Mouse (Mus musculus): ENCODE measurements at regions not wholly inside any gene's neighbourhood (a gene's known extent, or its start where the extent isn't known, plus 50 kb on each side); places are given as distances from the start of the nearest gene placed in this dataset.
"Not testable (repeated sequence)": the region's sequence is repeated elsewhere in the genome, so short reads cannot be mapped to it uniquely, and the experiment has no call there.

GRCm38 (mm10) chr14:90488301-90488700 is 2017.1 kb upstream of the Pcdh20 start:
- DNase-seq = no peak
- intact Hi-C loops (cut with DNase I; ENCODE audit: low total_unique reads) = no loop called here

DNA sequence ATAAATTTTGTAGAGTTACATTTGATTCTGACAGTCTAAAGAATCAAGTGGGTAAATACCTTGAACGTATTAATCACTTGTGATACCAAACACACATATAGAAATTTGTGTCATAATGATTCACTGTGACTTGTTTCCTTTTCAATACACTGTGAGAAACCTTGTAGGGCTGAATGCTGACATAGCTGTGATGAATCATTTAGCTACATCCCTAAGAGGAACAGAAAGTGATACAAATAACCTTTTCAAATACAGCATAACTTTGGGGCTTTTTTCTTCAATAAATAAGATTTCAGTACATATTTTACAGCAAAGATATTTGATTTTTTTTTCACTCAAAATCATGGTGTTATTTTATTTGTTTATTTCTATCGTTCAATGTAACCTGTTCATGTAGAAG is 1976.8 kb upstream of the Pcdh20 start:
- DNase-seq = no peak
- intact Hi-C loops (cut with DNase I; ENCODE audit: low total_unique reads) = no loop called here

DNA sequence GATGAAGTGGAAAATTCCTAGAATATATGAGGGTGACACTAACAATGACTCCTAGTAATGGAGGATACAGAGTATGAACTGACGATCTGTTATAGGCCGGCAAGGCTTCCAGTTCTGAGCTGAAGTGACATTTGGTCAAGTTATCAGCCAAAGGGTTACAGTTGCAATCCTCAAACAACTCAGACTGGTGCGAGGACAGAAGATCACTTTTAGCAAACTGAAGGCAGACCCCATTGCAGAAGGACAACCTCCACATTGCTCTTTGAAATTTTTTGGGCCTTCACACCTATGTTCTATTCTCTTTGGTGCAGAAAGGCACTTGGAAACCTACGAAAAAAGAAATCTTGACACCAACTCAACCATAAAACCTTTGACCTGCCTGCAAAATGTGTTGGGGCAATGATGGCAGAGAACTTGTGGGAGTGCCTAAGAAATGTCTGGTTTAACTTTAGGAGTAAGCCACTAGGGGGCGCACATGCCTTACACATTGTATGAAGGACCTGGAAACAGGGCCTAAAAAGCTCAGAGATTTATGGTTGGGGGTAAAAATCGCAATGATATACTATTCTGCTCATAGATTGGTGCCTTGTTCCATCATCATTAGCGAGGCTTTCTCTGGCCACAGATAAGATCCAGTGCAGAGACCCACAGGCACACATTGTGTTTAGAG is 1961.8 kb upstream of the Pcdh20 start:
- peak; percentile 20 for DNase-seq
- intact Hi-C loops (cut with DNase I; ENCODE audit: low total_unique reads) = no loop called here

GRCm38 (mm10) chr14:90412707-90413106 is 1941.5 kb upstream of the Pcdh20 start:
- DNase-seq = no peak
- intact Hi-C loops (cut with DNase I; ENCODE audit: low total_unique reads) = no loop called here

GRCm38 (mm10) chr14:90406350-90406749 is 1935.2 kb upstream of the Pcdh20 start:
- no peak for DNase-seq
- intact Hi-C loops (cut with DNase I; ENCODE audit: low total_unique reads) = no loop called here

GRCm38 (mm10) chr14:90405476-90405875 is 1934.3 kb upstream of the Pcdh20 start:
- intact Hi-C loops (cut with DNase I; ENCODE audit: low total_unique reads) = no loop called here
- no peak for DNase-seq

GRCm38 (mm10) chr14:90367256-90367936 is 1896.2 kb upstream of the Pcdh20 start:
- intact Hi-C loops (cut with DNase I; ENCODE audit: low total_unique reads) = no loop called here
- DNase-seq = no peak

DNA sequence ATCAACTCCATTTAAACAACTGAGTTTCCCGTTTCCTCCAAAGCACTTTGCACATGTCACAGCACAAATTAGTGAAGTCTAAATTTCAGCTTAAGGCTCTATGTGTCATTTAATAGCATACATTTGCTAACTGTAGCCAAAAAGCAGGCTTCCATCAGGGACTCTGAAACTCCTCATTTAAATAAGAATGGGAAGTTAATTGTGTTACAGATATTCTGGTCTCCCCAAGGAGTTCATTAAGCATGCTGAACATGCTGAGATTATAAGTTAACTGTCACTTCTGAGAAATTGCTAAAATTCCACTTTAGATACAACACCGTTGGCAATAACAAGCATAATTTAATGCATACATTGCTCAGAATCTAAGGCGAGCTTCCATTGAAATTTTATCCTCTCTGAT is 1863.3 kb upstream of the Pcdh20 start:
- DNase-seq = no peak
- intact Hi-C loops (cut with DNase I; ENCODE audit: low total_unique reads) = no loop called here

DNA sequence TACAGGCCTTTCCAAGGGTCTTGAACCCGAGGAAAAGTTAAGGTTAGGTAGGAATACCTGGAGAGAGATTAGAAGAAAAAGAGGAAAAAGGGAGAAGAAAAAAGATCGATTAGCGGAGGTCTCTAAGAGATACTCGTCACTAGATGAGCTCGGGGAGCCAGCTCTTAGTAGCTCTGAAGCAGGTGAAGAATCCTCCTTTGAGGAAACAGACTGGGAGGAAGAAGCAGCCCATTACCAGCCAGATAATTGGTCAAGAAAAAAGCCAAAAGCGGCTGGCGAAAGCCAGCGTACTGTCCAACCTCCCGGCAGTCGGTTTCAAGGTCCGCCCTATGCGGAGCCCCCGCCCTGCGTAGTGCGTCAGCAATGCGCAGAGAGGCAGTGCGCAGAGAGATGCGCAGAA is 1824.3 kb upstream of the Pcdh20 start:
- DNase-seq = peak; percentile 4
- intact Hi-C loops (cut with DNase I; ENCODE audit: low total_unique reads) = not testable (repeated sequence)

DNA sequence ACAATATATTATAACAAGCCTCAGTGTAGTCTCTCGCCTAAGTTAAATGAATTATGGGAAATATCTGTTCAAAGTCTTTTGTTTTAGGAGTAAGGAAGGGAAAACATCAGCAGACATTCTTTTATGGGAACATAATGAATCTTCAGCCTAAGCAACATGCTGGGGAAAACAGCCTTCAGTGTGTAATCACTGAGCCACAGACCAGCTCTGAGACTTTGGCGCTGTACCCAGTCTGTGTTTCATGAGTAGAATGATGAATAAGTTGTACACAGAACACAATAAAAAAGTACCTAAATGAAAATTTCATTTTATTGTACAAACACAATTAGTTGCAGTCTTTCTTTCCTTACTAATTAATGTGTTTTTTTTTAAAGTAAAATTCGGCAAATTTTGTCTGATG is 1774.8 kb upstream of the Pcdh20 start:
- intact Hi-C loops (cut with DNase I; ENCODE audit: low total_unique reads) = no loop called here
- no peak for DNase-seq

GRCm38 (mm10) chr14:90232661-90233060 is 1761.5 kb upstream of the Pcdh20 start:
- intact Hi-C loops (cut with DNase I; ENCODE audit: low total_unique reads) = no loop called here
- DNase-seq = no peak

- intact Hi-C loops (cut with DNase I; ENCODE audit: low total_unique reads) = no loop called here
- no peak for DNase-seq
Observed at GRCm38 (mm10) chr14:90200294-90200693, 1729.1 kb upstream of the Pcdh20 start.

DNA sequence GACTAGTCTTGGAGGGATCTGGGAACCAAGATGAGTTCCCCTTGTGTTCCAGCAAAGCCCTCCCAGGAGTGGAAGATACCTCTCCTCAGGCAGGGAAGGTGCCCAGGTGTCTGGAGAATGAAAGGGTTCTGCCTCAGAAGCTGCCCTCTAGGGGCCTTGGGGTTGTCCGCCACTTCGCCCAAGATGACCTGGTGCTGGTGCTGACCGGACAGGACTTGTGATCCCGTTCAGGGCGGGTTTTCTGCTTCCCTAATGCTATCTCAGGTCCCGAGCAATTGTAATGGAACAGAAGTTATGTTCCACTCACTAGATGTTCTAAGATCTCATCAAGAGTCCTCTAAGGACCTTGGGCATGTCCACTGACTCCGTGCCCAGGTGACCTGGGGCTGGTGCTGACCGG is 1726.6 kb upstream of the Pcdh20 start:
- DNase-seq = no peak
- intact Hi-C loops (cut with DNase I; ENCODE audit: low total_unique reads) = no loop called here

DNA sequence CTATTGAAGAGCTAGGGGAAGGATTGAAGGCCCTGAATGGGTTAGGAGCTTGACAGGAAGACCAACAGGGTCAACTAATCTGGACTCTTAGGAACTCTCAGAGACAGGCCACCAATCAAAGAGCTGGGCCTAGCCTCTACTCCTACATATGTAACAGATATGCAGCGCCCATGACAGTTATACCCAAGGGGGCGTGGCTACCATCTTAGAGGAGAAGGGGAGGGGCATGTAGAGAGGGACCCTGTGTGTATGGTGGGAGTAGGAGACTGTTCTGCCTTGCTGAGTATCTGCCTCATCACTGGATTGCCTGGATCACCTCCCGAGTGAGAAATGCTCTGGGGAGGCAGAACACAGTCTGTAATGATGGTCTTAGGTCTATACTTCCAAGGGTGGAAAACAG is 1701.5 kb upstream of the Pcdh20 start:
- intact Hi-C loops (cut with DNase I; ENCODE audit: low total_unique reads) = no loop called here
- DNase-seq = no peak
